Mouse (Mus musculus): Measurements from ENCODE around the gene Mgrn1.

Gene Mgrn1

DNA sequence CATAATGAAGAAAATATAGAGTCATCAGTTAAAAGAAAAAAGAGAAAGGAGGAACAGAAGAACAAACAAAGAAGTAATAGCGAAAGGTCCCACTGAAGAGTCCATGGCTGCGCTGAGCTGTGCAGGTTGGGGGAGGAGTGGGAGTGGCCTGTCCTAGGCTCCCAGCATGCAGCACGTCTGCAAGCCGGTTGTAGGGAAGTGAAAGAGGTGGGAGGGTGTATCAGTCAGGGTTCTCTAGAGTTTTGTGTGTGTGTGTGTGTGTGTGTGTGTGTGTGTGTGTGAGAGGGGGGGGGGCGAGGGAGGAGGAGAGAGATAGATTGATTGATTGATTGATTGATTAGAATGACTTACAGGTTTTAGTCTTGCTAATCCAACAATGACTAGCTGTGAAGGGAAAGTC is 21.9 kb downstream of the Mgrn1 start:
- DNase-seq (ENCODE audit: low spot score in 2 of 2) = no peak

DNA sequence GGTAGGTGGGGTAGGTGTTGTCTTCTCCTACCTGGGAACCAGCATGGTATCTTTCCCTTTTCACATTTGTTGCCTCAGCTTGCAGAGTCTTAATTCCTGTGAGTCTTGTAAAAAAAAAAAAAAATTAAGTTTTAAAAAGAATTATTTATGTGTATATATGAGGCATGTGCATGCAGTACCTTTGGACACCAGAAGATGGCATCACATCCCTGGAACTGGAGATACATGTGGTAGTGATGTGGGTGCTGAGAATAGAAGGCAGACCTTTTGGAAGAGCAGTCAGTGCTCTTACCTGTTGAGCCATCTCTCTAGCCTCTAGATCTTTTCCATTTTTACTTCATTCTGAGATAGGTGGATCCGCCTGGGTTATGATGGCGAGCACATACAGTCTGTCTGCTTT is 23.7 kb downstream of the Mgrn1 start:
- no peak for DNase-seq (ENCODE audit: low spot score in 2 of 2)

- DNase-seq (ENCODE audit: low spot score in 2 of 2) = no peak
These were observed 24.7 kb downstream of the Mgrn1 start for GRCm38 (mm10) chr16:4910758-4911157.

DNA sequence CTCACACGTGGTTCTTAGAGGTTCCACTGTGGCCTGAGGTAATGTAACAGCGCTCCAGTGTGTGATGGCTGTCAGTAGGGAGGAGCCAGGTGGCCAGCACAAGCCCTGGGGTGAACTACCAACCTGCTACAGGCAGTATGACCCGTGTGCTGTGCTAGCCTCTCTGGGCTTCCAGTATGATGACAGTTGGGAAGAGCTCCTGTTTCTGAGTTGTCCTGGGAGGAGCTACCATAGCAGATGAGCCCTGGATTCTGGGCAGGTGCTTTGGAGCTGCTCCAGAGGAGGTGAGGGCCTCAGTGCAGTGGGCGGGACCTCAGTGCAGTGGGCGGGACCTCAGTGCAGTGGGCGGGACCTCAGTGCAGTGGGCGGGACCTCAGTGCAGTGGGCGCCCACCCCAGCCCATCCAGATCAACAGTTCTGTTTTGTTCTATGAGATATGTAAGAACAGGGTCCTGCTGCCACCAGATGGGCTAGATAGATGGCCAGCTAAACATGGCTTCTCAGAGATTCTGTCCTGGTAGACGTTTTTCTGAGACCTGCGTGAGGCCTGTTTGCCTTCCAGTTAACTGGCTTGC is 26.1 kb downstream of the Mgrn1 start:
- no peak for DNase-seq (ENCODE audit: low spot score in 2 of 2)

DNA sequence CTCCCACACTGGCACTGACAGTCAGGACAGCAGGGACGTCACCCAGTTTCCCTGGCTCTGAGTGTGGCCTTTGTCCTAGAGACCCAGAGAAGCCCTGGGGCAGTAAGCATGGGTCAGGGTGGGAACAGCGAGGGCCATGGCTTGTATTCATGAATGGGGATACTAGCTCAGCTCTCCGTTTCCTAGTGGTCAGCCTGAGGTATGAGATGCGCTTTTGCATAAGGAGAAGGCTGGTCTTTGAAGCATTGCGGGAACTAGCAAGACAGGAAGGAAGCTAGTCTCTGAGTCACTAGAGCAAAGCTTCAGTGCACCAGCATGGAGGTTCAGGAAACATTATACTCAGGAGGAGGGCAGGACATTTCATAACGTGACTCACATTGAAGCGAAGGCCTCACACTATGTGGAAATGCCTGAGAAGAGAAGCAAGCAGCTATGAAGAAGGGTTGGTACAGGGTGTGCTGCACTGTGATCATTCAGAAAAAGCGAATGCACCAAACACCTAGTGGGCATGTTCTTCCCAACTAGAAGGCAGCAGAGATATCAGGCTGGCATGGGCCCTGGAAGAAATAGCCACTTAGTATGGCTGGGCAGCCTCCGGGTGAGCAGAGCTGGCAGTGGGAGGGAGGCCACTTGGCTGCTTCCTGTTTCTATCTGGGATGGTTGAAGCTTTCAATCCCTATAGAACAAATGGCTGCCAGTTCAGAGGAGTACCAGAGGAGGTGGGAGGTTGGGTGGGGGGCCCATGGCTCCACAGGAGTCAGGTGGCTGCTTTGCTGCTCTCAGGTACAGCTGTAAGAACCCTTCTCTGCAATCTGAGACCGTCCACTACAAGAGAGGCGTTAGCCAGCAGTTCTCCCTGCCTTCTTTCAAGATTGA is 27.1 kb downstream of the Mgrn1 start:
- no peak for DNase-seq (ENCODE audit: low spot score in 2 of 2)

DNA sequence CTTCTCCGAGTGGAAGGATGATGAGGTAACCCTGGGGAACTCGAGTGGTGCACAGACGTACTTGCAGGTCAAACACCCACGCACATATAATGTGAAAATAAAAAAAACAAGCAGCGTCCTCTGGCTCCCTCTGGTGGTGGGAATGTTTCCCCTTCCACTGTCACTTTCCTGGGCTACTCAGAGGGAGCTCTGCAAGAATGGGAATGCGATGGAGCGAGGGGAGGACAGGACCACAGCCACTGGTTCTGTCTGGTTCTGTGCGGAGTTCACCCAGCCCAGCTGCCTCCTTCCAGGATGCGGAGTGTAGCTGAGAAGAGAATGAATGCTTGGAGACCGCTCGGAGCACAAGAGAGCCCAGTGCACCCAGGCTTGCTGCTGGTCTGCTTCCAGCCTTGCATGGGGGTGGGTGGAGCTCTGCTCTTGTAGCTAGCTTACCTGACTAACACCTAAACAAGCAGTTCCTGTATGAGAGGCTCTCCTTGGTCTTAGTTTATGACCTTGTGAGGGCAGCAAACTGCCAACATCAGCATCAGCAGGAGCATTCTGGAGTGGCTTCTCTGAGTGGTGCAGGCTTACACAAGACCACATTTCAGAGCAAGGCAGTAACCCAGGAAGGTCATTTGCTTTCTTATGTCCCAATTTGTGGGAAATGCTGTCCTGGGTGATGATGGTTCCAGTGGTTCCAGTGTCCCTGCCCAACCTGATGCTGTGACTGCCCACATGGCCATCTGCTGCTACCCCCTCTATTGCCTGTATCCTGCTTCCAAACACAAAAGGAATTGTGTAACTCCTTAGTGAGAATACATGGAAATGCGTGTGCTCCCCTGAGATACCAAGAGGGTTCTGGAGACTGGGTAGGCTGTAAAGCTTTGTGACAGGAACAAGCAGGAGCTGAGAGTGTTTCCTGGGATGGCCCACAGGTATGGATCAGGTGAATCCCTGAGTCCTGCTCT is 28.0 kb downstream of the Mgrn1 start:
- peak; percentile 92 to 96 for DNase-seq (ENCODE audit: low spot score in 2 of 2)

GRCm38 (mm10) chr16:4915931-4916330 is 29.9 kb downstream of the Mgrn1 start:
- no peak for DNase-seq (ENCODE audit: low spot score in 2 of 2)

- DNase-seq (ENCODE audit: low spot score in 2 of 2) = no peak
These were observed 30.6 kb downstream of the Mgrn1 start for GRCm38 (mm10) chr16:4916608-4917007.

DNA sequence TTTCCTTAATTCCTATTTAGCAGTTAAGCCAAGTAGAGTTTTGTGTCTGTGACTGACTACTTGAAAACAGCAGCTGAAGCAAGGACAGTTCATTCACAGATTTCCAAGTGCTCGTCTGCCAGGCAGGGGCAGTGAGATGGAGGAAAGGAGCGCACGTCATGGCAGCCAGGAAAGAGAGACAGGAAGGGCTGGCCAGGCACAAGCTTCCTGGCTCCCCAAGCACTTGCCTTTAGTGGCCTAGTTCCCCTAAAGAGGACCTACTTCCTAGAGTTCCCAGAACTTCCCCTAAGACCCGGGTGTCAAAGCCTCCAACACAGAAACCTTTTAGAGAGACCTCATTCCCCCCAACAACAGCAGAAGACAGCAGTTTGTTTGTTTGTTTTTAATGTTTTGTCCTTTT is 34.5 kb downstream of the Mgrn1 start:
- DNase-seq (ENCODE audit: low spot score in 2 of 2) = no peak

DNA sequence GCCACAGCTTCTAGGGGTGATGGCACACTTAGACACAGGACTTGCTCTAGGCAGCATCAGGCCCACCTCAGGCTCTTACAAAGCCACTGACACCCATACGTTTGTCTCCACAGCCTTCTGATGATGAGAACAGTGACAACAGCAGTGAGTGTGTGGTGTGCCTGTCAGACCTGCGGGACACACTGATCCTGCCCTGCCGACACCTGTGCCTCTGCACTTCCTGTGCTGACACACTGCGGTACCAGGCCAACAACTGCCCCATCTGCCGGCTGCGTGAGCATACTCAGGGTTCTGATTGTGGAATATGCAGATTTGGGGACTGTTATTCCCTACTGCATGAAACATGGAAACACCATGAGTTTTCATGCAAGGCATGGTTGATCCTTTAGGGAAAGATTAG is 36.4 kb downstream of the Mgrn1 start:
- DNase-seq (ENCODE audit: low spot score in 2 of 2) = no peak

- DNase-seq (ENCODE audit: low spot score in 2 of 2) = no peak
These were observed 37.9 kb downstream of the Mgrn1 start for GRCm38 (mm10) chr16:4923996-4924395.

DNA sequence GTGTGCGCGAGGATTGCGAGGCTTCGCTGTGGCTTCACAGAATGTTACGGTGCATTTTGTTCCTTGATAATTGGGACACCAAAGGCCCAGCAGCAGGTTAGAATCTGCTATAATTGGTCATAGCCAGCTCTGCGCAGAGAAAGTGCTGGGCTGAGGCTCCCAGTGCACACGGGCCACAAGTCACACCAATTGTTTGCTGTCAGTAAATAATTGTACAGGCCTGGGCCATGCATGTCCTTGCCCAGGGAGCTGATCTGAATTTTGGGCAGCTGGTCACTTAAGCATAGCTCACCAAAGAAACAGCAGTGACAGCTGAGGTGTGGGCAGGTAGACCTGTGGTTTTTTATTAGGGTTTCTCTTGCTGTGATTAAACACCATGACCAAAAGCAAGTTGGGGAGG is 41.9 kb downstream of the Mgrn1 start:
- no peak for DNase-seq (ENCODE audit: low spot score in 2 of 2)

DNA sequence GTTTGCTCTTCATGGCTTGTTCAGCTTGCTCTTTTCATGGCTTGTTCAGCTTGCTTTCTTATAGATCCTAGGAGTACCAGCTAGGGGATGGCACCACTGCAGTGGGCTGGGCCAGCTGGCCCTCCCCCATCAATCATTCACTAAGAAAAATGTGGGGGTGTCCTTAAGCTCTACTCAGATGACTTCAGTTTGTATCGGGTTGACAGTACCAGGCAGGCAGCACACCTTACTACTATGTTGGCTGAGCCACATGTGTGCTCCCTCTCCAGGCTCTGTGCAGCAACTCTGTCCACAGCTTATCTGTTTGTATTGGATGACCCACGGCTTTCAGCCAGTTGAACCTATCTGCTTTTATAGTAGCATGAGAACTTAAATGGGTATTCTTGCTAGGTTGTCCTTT is 42.4 kb downstream of the Mgrn1 start:
- no peak for DNase-seq (ENCODE audit: low spot score in 2 of 2)

GRCm38 (mm10) chr16:4932429-4932828 is 46.4 kb downstream of the Mgrn1 start:
- DNase-seq (ENCODE audit: low spot score in 2 of 2) = no peak

DNA sequence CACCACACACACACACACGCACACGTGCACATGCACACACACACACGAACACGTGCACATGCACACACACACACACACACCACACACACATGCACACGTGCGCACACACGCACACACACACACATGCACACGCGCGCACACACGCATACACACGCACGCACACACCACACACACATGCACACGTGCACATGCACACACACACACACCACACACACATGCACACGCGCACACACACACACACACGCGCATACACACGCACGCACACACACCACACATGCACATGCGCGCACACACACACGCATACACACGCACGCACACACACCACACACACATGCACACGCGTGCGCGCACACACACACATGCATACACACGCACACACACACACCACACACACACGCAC is 49.4 kb downstream of the Mgrn1 start:
- no peak for DNase-seq (ENCODE audit: low spot score in 2 of 2)

- no peak for DNase-seq (ENCODE audit: low spot score in 2 of 2)
These were observed 50.1 kb downstream of the Mgrn1 start for GRCm38 (mm10) chr16:4935931-4936703.

GRCm38 (mm10) chr16:4937351-4938190 is 51.5 kb downstream of the Mgrn1 start:
- DNase-seq (ENCODE audit: low spot score in 2 of 2) = no peak

DNA sequence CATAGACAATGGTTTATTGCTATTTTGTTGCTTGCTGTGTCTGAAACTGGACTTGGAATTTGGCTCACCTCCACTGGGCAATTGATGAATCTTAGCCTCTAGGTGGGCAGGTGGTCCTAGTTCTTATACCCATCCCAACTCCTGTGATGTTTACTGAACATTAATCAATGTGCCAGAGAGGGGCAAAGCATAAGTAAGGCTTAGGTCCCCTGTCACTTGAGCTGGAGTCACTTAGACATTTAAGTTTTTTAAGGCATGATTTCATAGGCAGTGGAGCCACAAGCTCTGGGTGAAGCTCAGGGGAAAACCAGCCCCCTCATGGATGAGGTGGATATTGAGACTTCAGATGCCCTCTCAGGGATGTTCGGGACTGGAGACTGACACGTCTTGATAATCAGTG is 52.4 kb downstream of the Mgrn1 start, which contains the start of gene Nudt16l1:
Gene Nudt16l1, plus strand, starts transcription at position 301 of the 400 bp plus-strand sequence.
- no peak for DNase-seq (ENCODE audit: low spot score in 2 of 2)

DNA sequence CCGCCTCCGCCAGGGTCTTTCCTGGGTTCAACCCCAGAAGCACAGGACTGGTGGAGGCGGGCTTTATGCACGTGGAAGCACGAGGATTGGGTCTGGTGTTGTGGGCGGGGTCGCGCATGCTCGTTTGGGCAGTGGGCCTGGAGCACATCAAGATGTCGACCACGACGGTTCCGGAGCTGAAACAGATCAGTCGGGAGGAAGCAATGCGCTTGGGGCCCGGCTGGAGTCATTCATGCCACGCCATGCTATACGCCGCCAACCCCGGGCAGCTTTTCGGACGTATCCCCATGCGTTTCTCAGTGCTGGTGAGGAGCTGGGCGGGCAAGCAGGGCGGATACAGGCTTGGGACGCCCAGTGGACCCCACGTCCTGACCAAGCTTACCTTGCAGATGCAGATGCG is 52.9 kb downstream of the Mgrn1 start:
- peak; percentile 97 for DNase-seq (ENCODE audit: low spot score in 2 of 2)

DNA sequence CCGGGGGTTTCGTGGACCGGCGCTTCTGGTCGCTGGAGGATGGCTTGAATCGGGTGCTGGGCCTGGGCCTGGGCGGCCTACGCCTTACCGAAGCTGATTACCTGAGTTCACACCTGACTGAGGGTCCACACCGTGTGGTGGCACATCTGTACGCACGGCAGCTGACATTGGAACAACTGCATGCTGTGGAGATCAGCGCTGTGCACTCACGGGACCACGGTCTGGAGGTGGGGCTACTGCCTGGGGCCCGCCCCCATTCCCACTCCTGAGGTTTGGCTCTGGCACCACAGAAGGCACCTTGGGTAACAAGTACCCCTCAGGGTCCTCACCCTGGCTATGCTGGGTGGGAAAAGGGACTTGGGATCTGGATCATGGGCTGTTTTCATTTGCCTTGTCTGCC is 53.4 kb downstream of the Mgrn1 start:
- peak in 1 of 2 experiments; percentile 49 for DNase-seq (ENCODE audit: low spot score in 2 of 2)
